Mouse (Mus musculus): ENCODE measurements around the gene Pllp. TPM values are rescaled to one million over a fixed set of nuclear protein-coding genes. Genes with fewer than 3 reads are reported as not detected.

The Pllp gene
- polyA plus RNA-seq (2015; fragmentation: Nextera tagmentation; extraction: Ambion mirVana) = 17.3 and 18.9 TPM in 2 replicates

DNA sequence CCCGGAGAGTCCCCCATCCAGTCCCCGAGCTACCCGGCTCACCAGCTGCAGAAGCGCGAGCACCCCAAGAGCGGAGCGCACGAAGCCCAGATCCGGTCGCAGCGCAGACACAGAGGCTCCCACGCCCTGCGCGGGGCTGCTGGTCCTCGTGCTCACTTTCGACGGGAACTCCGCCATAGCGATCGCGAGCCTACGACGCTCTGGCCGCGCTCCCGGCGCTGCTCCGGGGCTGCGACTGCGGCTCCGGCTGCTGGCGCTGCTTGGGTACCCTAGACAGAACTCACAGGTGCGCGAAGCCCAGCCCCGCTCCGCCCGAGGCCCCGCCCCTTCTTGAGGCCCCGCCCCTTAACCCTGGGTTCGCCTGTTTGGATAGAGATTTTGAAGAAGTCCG lies at the start of gene Pllp:
Pllp (minus strand) TSS at position 285 of the 391 bp plus-strand sequence.
- peak; percentile 53; the same call in 1 of the 2 replicates for ATAC-seq (ENCODE audit: insufficient number of reproducible peaks, low FRiP score, low TSS enrichment, low read depth)
- Histone ChIP-seq H3K9ac (no peak within 1 kb of the TSS), H3K36me3 (no peaks in the 10 kb centered on the region), H3K4me1 (peaks cover 21% of the 10 kb centered on the region), H3K27me3 (peaks cover 62% of the 10 kb centered on the region), H3K4me2 (peak within 1 kb of the TSS; percentile 83), H3K9me3 (no peaks in the 10 kb centered on the region), H3K4me3 (peak within 1 kb of the TSS; percentile 41), H3K27ac (no peak within 1 kb of the TSS)
- under 1% methylated on average over 41 of the region's 41 CpGs for WGBS

DNA sequence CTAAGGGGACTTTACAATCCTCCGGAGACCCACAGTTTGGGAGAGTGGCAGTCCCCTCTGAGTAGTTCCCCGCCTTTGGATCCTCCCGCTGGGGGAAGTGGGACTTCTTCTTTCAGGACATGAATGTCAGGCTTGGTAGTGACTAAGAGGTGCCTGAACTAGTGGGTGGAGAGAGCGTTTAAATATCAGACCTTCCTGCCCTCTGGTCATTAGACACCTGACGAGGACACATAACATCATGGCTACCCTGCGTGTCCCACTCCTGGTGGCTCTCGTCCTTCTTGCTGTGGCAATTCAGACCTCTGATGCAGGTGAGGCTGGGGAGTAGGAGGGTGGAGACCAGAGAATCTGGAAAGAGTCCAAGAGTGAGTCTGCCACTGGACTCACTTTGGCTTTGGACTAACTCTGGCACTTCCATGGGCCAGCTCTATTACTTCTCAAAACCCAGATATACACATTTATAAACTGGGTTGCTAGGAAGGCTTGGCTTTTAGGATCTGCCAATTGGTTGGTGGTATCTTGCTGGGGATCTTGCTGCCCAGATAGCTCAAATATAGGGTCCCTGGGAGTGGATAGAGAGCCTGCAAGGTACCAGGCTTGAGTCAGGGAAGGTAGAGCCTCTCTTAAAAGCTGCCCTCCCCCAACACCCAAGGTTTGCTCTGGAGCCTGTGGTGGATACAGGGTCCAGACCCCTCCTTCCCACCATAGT lies 49.6 kb upstream of the Pllp start, which contains the start of gene Ccl22:
Ccl22 (plus strand) TSS at position 115 of the 709 bp plus-strand sequence.
- H3K9ac ChIP-seq = no peak within 1 kb of the TSS
- H3K4me3 ChIP-seq = no peak within 1 kb of the TSS
- no peaks in the 10 kb centered on the region for H3K27me3 ChIP-seq
- no peak for ATAC-seq (ENCODE audit: insufficient number of reproducible peaks, low FRiP score, low TSS enrichment, low read depth)
- H3K27ac ChIP-seq = no peak within 1 kb of the TSS
- H3K4me2 ChIP-seq = no peak within 1 kb of the TSS
- no peaks in the 10 kb centered on the region for H3K9me3 ChIP-seq
- WGBS = 88% methylated on average over 7 of the region's 7 CpGs
- H3K36me3 ChIP-seq = no peaks in the 10 kb centered on the region
- no peaks in the 10 kb centered on the region for H3K4me1 ChIP-seq

DNA sequence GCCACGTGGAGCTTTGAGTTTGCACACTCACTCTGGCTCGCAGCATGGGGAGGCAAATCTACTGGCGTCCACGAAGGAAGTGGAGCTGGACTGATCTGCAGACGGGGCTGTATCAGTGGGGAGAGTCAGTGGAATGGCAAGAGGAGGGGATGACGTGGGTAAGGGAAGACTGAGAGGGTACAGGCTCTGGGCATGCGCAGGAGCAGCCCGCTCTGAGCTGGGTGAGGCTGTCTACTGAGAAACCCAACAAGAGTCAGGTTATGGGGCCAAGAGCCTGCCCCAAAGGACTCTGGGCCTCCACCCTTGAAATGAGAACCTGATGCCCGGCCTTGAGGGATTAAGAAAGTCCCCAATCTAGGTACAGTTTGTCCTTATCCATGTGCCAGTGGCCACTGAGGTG lies 48.9 kb upstream of the Pllp start:
- Histone ChIP-seq H3K9ac (no peak overlapping the region), H3K4me2 (no peak overlapping the region), H3K27me3 (no peaks in the 10 kb centered on the region), H3K4me3 (no peak overlapping the region), H3K9me3 (no peaks in the 10 kb centered on the region), H3K4me1 (no peaks in the 10 kb centered on the region), H3K27ac (no peak overlapping the region), H3K36me3 (no peaks in the 10 kb centered on the region)
- no peak for ATAC-seq (ENCODE audit: insufficient number of reproducible peaks, low FRiP score, low TSS enrichment, low read depth)
- 81% methylated on average over 9 of the region's 9 CpGs for WGBS

DNA sequence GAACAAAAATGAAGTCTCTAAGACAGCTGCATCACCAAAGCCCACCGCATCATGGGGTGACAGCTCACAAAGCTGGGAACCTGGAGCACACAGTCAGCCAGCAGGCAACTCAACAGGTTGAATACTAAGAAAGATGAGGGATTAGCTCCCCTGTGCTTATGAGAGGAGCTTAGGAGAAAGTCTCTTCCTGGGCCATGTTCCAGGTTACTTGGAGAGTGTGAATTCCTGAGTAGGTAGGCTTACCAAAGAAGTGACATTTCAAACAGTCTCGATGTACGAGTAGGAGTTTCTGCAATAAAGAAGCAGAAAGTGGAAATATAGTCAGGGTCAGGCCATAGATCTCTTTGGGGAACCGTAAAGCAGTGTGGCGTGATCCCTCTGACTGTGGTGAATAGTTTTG lies 48.4 kb upstream of the Pllp start:
- 74% methylated on average over 5 of the region's 5 CpGs for WGBS
- no peaks in the 10 kb centered on the region for H3K27me3 ChIP-seq
- no peak overlapping the region for H3K9ac ChIP-seq
- H3K4me3 ChIP-seq = no peak overlapping the region
- no peak overlapping the region for H3K27ac ChIP-seq
- no peak for ATAC-seq (ENCODE audit: insufficient number of reproducible peaks, low FRiP score, low TSS enrichment, low read depth)
- H3K4me1 ChIP-seq = no peaks in the 10 kb centered on the region
- no peaks in the 10 kb centered on the region for H3K9me3 ChIP-seq
- H3K36me3 ChIP-seq = no peaks in the 10 kb centered on the region
- H3K4me2 ChIP-seq = no peak overlapping the region

DNA sequence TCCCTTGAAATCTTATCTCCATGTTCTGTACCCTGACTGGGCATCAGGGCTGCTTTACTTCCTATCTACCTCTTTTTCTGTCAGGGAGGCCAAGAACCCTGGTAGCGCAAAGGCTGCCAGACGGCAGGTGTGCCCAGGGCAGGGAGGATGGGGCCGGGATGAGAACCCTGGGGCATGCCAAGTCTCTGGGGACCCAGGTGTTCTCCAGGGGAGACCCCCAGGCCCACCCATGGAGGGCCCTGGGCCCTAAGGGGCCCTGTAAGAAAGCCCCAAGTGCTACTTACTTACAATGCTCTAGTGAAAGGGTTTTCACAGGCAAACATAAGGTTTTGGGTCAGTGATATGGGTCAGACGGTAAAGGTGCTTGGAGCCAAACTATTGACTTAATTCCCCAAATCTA lies 45.6 kb upstream of the Pllp start:
- Histone ChIP-seq H3K4me2 (no peak overlapping the region), H3K9ac (no peak overlapping the region), H3K4me1 (no peaks in the 10 kb centered on the region), H3K4me3 (no peak overlapping the region), H3K27me3 (no peaks in the 10 kb centered on the region), H3K36me3 (no peaks in the 10 kb centered on the region), H3K27ac (no peak overlapping the region), H3K9me3 (no peaks in the 10 kb centered on the region)
- WGBS = 93% methylated on average over 4 of the region's 4 CpGs
- ATAC-seq (ENCODE audit: insufficient number of reproducible peaks, low FRiP score, low TSS enrichment, low read depth) = no peak

DNA sequence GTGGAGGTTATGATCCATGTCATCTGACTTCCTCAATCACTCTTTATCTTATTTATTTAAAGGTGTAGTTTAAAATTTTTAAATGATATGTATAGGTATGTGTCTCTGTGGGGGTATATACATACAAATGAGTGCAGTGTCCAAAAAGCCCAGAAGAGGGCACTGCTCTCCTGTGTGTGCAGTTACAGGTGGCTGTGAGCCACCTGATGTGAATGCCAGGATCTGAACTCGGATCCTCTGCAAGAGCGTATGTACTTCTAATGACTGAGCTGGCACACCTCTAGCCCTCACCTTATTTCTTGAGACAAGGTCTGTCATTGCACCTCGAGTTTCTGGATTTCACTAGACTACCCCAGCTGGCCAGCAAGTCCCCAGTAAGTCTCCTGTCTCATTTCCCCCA lies 44.5 kb upstream of the Pllp start:
- 84% methylated on average over 3 of the region's 3 CpGs for WGBS

DNA sequence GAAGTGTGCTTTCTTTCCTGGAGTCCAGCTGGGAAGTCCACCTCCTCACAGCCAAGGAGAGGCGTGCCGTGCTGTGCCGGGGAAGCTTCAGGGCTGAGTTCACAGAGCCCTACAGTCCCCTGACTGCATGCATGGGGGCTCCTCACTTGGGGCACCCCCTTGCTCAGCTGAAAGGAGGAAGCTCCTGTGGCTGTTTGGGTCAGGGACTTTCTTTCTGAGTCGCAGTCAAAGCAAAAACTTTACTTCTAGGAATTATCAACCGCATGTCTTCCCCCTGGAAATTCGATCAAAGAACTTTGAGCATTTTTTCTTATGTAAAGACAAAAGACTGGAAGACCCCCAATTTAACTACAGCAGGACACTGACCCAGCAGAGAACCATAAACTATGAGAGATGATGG lies 43.8 kb upstream of the Pllp start:
- ATAC-seq (ENCODE audit: insufficient number of reproducible peaks, low FRiP score, low TSS enrichment, low read depth) = no peak
- Histone ChIP-seq H3K27ac (no peak overlapping the region), H3K36me3 (no peaks in the 10 kb centered on the region), H3K9me3 (no peaks in the 10 kb centered on the region), H3K4me3 (no peak overlapping the region), H3K4me1 (0 out of 2 replicates have a peak, but pooled peaks cover 2% of the 10 kb centered on the region), H3K27me3 (no peaks in the 10 kb centered on the region), H3K9ac (no peak overlapping the region), H3K4me2 (no peak overlapping the region)
- WGBS = 83% methylated on average over 6 of the region's 6 CpGs

More for the DNA sequence above, 44.5 kb upstream of the Pllp start:
- Histone ChIP-seq H3K9me3 (no peaks in the 10 kb centered on the region), H3K4me2 (no peak overlapping the region), H3K9ac (no peak overlapping the region), H3K27ac (no peak overlapping the region), H3K4me1 (0 out of 2 replicates have a peak, but pooled peaks cover 1% of the 10 kb centered on the region), H3K36me3 (no peaks in the 10 kb centered on the region), H3K4me3 (no peak overlapping the region), H3K27me3 (no peaks in the 10 kb centered on the region)
- no peak for ATAC-seq (ENCODE audit: insufficient number of reproducible peaks, low FRiP score, low TSS enrichment, low read depth)

DNA sequence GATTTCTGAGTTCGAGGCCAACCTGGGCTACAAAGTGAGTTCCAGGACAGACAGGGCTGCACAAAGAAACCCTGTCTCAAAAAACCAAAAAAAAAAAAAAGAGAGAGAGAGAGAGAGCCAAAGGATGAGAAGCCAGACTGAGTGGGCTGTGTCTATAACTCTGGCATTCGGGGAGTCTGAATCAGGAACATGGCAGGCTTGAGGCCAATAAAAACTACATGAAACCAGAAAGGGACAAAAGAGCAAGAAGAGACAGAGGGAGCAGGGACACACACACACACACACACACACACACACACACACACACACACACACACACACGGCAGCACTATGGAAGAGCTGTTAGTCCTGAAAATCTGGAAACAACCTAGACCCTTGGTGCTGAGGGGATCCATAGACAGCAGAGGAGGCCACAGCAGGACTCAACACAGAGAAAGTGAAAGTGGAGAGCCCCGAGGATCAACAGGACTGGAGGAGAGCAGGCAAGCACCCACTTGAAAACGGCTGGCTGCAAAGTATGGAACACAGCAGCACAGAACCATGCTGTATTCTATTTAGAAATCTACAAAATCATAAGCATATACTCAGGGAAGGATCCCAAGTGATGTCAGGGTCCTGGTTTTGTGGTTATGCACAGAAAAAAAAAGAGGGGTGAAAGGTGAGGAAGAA lies 39.5 kb upstream of the Pllp start:
- WGBS = 45% methylated on average over 5 of the region's 5 CpGs
- no peak for ATAC-seq (ENCODE audit: insufficient number of reproducible peaks, low FRiP score, low TSS enrichment, low read depth)

DNA sequence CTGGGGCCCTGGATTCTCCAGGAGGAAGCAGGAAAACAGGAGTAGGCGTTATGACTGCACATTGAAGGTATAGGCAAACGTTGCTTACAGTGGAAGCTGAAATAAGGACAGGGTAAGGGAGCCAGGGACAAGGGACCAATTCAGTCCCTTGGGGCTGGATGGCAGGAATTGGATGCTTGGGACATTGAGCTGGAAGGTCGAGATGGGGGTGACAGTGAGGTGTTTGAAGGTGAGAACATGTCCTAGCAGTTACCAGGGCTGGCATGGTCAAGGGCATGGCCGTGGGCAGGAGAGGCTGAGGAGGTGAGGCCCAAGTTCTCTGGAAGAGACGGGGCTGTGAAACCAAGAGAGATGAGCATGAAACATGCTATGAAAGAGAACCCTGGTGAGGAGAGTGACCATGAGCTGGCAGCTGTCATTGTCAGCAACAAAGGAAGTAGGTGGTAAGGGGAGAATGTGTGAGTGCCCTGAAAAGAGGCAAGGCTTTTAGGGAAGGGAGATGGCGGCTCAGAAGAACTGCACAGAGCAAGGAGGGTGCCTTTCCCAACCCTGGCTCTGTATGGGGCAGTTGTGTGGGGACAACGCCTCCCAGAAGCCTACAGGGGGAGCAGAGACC lies 38.8 kb upstream of the Pllp start:
- Histone ChIP-seq H3K4me3 (no peak overlapping the region), H3K4me2 (no peak overlapping the region), H3K9ac (no peak overlapping the region), H3K27ac (no peak overlapping the region), H3K27me3 (no peaks in the 10 kb centered on the region), H3K9me3 (no peaks in the 10 kb centered on the region), H3K4me1 (0 out of 2 replicates have a peak, but pooled peaks cover 2% of the 10 kb centered on the region), H3K36me3 (no peaks in the 10 kb centered on the region)
- no peak for ATAC-seq (ENCODE audit: insufficient number of reproducible peaks, low FRiP score, low TSS enrichment, low read depth)
- 78% methylated on average over 7 of the region's 7 CpGs for WGBS

More for the DNA sequence above, 39.5 kb upstream of the Pllp start:
- no peak overlapping the region for H3K4me2 ChIP-seq
- no peak overlapping the region for H3K4me3 ChIP-seq
- H3K36me3 ChIP-seq = no peaks in the 10 kb centered on the region
- H3K9me3 ChIP-seq = no peaks in the 10 kb centered on the region
- no peaks in the 10 kb centered on the region for H3K27me3 ChIP-seq
- H3K9ac ChIP-seq = no peak overlapping the region
- 0 out of 2 replicates have a peak, but pooled peaks cover 2% of the 10 kb centered on the region for H3K4me1 ChIP-seq
- no peak overlapping the region for H3K27ac ChIP-seq

DNA sequence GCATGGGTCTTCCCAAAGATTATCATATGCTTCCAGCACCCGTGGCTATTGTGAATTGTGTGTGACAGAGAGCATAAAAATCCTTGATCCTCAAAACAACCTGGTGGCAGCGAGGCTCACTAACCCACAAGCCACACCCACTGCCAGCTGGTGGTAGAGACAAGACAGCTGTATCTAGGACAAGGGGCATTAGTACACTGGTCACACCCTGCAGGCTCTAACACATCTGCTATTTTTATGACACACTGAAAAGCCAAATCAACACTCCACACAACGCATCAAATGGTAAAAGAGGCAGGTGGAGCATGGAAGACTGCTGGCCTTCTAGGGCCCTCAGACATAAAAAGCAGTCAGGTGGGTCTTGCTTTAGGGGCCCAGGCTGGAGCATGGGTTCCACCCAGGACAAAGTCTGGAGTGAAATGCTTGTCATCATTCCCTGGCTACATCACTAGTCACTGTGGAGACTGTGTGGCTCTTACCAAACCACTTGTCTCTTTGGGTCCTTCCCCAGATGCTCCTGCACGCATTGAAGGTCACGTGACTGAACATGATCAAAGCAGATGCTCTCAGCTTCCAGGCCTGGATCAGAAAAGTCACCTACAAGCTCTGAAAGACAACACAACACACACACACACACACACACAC lies 37.9 kb upstream of the Pllp start:
- WGBS = 57% methylated on average over 5 of the region's 5 CpGs

DNA sequence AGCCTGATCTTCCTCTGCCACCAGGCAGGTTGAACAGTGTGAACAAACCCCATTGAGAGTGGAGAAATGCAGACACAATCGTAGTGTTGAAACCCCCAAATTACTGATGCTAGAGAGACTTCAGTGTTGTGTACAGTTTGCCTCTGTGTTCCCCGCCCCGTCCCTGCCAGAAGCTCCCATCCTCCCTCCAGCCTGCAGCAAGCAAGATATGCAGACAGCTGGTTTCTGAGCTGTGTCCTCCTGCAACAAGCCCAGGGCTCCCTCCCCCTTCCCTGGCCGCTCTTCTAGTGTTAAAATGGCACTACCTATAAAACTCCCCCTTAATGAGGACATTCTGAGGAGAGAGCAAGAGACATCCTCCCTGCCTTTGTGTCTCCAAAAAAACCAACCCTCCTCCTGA lies 33.2 kb upstream of the Pllp start:
- Histone ChIP-seq H3K9me3 (no peaks in the 10 kb centered on the region), H3K4me3 (no peak overlapping the region), H3K4me1 (no peaks in the 10 kb centered on the region), H3K4me2 (no peak overlapping the region), H3K27me3 (no peaks in the 10 kb centered on the region), H3K36me3 (no peaks in the 10 kb centered on the region), H3K9ac (no peak overlapping the region), H3K27ac (no peak overlapping the region)
- ATAC-seq (ENCODE audit: insufficient number of reproducible peaks, low FRiP score, low TSS enrichment, low read depth) = no peak
- 49% methylated on average over 4 of the region's 4 CpGs for WGBS

More for the DNA sequence above, 37.9 kb upstream of the Pllp start:
- H3K4me2 ChIP-seq = no peak overlapping the region
- no peak for ATAC-seq (ENCODE audit: insufficient number of reproducible peaks, low FRiP score, low TSS enrichment, low read depth)
- H3K27me3 ChIP-seq = no peaks in the 10 kb centered on the region
- H3K4me3 ChIP-seq = no peak overlapping the region
- no peaks in the 10 kb centered on the region for H3K36me3 ChIP-seq
- H3K27ac ChIP-seq = no peak overlapping the region
- 0 out of 2 replicates have a peak, but pooled peaks cover 2% of the 10 kb centered on the region for H3K4me1 ChIP-seq
- no peak overlapping the region for H3K9ac ChIP-seq
- H3K9me3 ChIP-seq = no peaks in the 10 kb centered on the region
